Mouse (Mus musculus) hindbrain, embryonic 15.5 days (tissue): ENCODE data around the gene Cd247. TPM values are rescaled to one million over a fixed set of nuclear protein-coding genes. Genes with fewer than 3 reads are reported as not detected.

Experiments used
- ATAC-seq: fragments of 200-750 bp; cut with Nextera tagmentation; 2 replicates; pipeline ENCODE4 v1.8.0; 2017; ENCODE audit warnings: low read depth, moderate number of reproducible peaks, moderate TSS enrichment; ENCODE audit not compliant: low FRiP score
- H3K27ac ChIP-seq: fragments of 300-500 bp; sonication (generic); replicated peaks from 2 replicates; pipeline ENCODE4 v1.5.1; 2015; ENCODE audit warnings: mild to moderate bottlenecking, inconsistent platforms
- H3K27me3 ChIP-seq: fragments of 300-500 bp; sonication (generic); 2 replicates; pipeline ENCODE4 v1.6.1; 2015; ENCODE audit warnings: control low read depth, inconsistent platforms
- H3K36me3 ChIP-seq: fragments of 300-500 bp; sonication (generic); 2 replicates; pipeline ENCODE4 v1.6.1; 2015; ENCODE audit warnings: control low read depth, inconsistent platforms
- H3K4me1 ChIP-seq: fragments of 300-500 bp; sonication (generic); replicated peaks from 2 replicates; pipeline ENCODE4 v1.6.1; 2015; ENCODE audit warnings: control low read depth, inconsistent platforms
- H3K4me2 ChIP-seq: fragments of 300-500 bp; sonication (generic); 2 replicates; pipeline ENCODE4 v1.6.1; 2015; ENCODE audit warnings: moderate library complexity, mild to moderate bottlenecking, inconsistent platforms
- H3K4me3 ChIP-seq: fragments of 300-500 bp; sonication (generic); 2 replicates; pipeline ENCODE4 v1.5.1; 2015; ENCODE audit warnings: mild to moderate bottlenecking, inconsistent platforms
- H3K9ac ChIP-seq: fragments of 300-500 bp; sonication (generic); 2 replicates; pipeline ENCODE4 v1.6.1; 2015; ENCODE audit warnings: inconsistent platforms
- H3K9me3 ChIP-seq: fragments of 300-500 bp; sonication (generic); 2 replicates; pipeline ENCODE4 v1.6.1; 2016; ENCODE audit warnings: control low read depth, inconsistent platforms
- WGBS: fragments of 180-500 bp; shearing (Covaris S2); methylation state at CpG from one replicate; pipeline ENCODE4 v1.1.7; 2015; 5-methylcytosine and 5-hydroxymethylcytosine counted together
- polyA plus RNA-seq: library from polyadenylated mRNA; unstranded; fragments of >200 nt; fragmentation: Nextera tagmentation; extraction: Ambion mirVana; gene quantifications from 2 replicates; pipeline ENCODE4 v1.2.1, GENCODE M21; 2015

Gene Cd247
- polyA plus RNA-seq, 1 experiment from 2014 or later, result 0.51 TPM

- H3K36me3 ChIP-seq, result no peaks in the 10 kb centered on the region
- 72% methylated on average over 4 of the region's 4 CpGs for WGBS
Measured at GRCm38 (mm10) chr1:165848881-165849280, 60.4 kb downstream of the Cd247 start.

DNA sequence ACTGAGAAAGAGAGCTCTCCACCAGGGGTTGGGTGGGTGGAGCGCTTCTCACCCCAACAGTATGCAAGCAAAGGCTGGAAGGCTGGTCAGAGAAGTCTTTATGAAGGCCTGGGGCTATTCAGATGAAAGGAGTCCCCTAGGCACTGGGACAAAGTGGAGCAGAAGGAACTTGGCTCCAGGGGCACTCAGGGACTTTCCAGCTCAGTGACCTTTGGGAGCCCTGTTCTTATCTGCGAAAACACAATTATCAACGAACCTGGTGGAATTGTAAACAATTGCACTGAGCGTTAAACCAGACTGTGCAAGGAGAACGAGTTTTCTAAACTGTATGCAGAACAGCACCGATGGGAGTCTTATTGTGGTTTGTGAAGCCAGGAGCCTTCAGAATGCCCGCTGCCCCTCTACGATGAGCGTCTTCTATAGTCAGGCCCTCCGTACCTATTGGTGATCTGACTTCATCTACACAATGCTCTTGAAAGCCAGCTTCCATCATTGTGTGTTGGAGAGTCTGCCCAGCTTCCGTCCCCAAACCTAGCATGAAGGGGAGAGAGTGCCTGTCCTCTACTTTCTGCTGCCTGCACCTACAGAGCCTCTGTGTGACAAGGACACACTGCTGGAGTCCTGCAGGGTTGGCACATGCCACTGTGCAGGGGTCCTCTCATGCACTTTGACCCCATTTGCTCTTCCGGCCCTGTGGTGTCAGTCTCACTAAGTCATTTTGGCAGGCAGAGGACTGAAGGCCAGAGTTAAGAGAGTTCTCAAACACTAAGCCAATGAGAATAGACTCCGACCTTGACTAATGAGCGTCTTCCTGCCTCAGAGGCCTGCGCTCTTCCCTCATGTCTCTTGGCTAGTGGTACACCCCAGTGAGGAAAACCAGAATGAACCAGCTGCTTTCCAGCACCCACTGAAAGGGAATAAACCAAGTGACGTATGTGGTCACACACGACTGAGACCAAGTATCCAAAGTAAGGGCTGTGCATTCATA, 61.3 kb downstream of the Cd247 start:
- no peak overlapping the region for H3K27ac ChIP-seq
- no peak overlapping the region for H3K9ac ChIP-seq
- no peaks in the 10 kb centered on the region for H3K9me3 ChIP-seq
- H3K4me3 ChIP-seq, result no peak overlapping the region
- H3K4me1 ChIP-seq, result peaks cover 10% of the 10 kb centered on the region
- H3K4me2 ChIP-seq, result no peak overlapping the region
- H3K36me3 ChIP-seq, result no peaks in the 10 kb centered on the region
- no peak for ATAC-seq
- WGBS, result 86% methylated on average over 17 of the region's 17 CpGs
- H3K27me3 ChIP-seq, result peaks cover 14% of the 10 kb centered on the region; the same call in 1 of the 2 replicates

More at GRCm38 (mm10) chr1:165848881-165849280, 60.4 kb downstream of the Cd247 start:
- Histone ChIP-seq H3K4me2 (no peak overlapping the region), H3K27me3 (peaks cover 14% of the 10 kb centered on the region; the same call in 1 of the 2 replicates), H3K9ac (no peak overlapping the region), H3K9me3 (no peaks in the 10 kb centered on the region), H3K4me3 (no peak overlapping the region), H3K27ac (no peak overlapping the region), H3K4me1 (peaks cover 17% of the 10 kb centered on the region)
- no peak for ATAC-seq

GRCm38 (mm10) chr1:165852131-165852530, 63.6 kb downstream of the Cd247 start:
- Histone ChIP-seq H3K4me2 (no peak overlapping the region), H3K4me1 (no peaks in the 10 kb centered on the region), H3K9ac (no peak overlapping the region), H3K9me3 (no peaks in the 10 kb centered on the region), H3K27me3 (0 out of 2 replicates have a peak, but pooled peaks cover 3% of the 10 kb centered on the region), H3K36me3 (no peaks in the 10 kb centered on the region), H3K4me3 (no peak overlapping the region), H3K27ac (no peak overlapping the region)
- no peak for ATAC-seq
- WGBS, result 57% methylated on average over 5 of the region's 5 CpGs

DNA sequence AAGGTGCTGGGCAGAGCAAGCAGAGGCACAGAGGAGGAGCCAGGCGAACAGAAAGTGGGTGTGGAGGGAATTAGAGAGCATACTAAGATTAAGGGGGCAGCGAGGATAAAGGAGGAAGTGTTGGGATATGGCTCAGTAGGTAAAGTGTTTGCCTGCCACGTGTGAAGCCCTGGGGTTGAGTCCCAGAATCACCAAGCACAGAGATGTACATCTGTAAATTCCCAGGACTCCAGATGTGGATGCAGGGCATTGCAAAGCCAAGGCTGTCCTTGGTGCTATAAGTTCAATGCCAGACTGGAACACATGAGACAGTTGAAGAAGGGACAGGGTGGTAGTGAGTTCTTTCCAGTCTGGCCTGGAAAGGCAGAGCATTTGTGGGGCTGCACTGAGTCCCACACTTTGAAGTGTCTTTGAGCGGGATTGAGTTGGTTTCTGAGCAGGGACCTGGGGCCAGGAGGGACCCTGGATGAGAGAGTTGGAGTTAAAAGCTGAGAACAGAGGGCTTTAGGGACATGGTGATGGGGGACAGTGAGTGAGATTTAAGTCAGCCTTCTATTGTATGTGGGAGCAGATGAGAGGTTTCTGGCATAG, 64.7 kb downstream of the Cd247 start:
- 73% methylated on average over 4 of the region's 4 CpGs for WGBS

DNA sequence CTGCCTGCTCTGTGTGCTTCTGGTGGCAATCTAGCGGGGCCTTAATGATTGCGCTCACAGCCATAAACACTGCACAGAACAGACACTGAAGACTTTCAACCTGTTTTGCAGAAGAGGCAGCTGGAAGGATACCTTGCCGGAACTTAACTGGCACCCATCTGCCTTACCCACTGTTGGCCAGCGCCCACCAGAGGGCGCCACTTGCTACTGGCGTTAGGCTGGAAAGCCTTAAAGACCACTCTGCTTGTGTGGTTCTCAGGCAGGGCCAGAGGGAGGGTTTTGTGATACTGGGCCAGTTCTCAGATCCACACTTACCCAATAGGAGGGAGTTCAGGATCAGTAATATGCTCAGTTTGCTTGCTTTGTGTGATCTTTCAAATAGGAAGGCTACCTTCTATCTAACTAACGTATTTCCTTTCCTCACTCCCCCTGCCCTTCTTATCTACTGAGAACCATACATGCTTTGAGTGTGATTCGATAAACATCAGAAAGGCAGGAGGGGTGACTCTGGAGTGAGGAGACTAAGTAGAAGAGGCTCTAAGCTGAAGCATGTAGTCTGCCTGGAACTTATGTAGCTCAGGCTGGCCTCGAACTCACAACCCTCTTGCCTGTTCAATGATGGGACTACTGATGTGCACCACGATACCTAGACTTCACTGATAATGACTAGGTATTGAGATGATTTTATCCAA, 65.4 kb downstream of the Cd247 start:
- H3K9me3 ChIP-seq, result no peaks in the 10 kb centered on the region
- 0 out of 2 replicates have a peak, but pooled peaks cover 3% of the 10 kb centered on the region for H3K27me3 ChIP-seq
- H3K4me1 ChIP-seq, result no peaks in the 10 kb centered on the region
- no peak; the same call in 1 of the 2 replicates for ATAC-seq
- no peak overlapping the region for H3K9ac ChIP-seq
- no peak overlapping the region for H3K4me2 ChIP-seq
- no peak overlapping the region for H3K4me3 ChIP-seq
- H3K27ac ChIP-seq, result no peak overlapping the region
- whole genome bisulfite sequencing, result 63% methylated on average over 10 of the region's 10 CpGs
- no peaks in the 10 kb centered on the region for H3K36me3 ChIP-seq

More for the DNA sequence above, 64.7 kb downstream of the Cd247 start:
- Histone ChIP-seq H3K9ac (no peak overlapping the region), H3K4me1 (no peaks in the 10 kb centered on the region), H3K27me3 (0 out of 2 replicates have a peak, but pooled peaks cover 3% of the 10 kb centered on the region), H3K27ac (no peak overlapping the region), H3K36me3 (no peaks in the 10 kb centered on the region), H3K4me3 (no peak overlapping the region), H3K9me3 (no peaks in the 10 kb centered on the region), H3K4me2 (no peak overlapping the region)
- no peak; the same call in 1 of the 2 replicates for ATAC-seq

DNA sequence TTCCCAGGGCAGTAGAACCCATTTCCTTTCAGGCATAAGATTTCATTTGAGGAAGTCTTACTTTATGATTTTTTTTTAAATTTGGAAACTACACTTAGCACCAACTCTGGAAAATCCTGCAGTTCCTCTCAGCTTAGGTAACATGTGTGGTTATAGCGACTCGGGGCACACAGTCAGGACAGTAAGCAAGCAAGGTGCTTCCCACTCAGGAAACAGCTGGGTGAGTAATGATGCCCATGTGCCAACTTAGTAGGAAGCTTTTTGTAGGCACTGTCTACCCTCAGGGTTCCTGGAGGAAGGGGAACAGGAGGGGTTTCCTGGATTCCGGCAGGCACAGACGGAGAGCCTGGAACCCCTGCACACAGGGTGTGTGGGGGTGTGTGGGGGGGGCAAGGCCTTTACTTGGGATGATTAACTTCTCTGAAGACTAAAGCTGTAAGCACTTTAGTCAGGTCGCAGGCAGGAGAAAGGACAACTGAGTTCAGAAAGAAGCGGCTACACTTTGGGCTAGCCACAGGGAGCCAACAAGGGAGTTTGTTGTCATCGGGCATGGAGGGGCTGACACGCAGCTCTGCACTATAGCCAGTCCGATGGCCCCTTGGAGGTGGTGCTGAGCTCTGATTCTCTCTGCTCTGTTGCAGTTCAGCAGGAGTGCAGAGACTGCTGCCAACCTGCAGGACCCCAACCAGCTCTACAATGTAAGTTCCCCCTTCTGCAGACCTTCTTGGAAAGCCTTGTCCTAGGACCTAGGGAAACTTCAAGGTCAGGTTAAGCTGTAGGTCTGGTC, 67.5 kb downstream of the Cd247 start:
- Histone ChIP-seq H3K4me1 (no peaks in the 10 kb centered on the region), H3K4me2 (no peak overlapping the region), H3K9me3 (no peaks in the 10 kb centered on the region), H3K27me3 (no peaks in the 10 kb centered on the region), H3K36me3 (no peaks in the 10 kb centered on the region), H3K27ac (no peak overlapping the region), H3K9ac (no peak overlapping the region), H3K4me3 (no peak overlapping the region)
- ATAC-seq, result no peak
- WGBS, result 49% methylated on average over 9 of the region's 9 CpGs

GRCm38 (mm10) chr1:165857279-165857678, 68.8 kb downstream of the Cd247 start:
- H3K36me3 ChIP-seq, result no peaks in the 10 kb centered on the region
- no peak for ATAC-seq
- H3K4me2 ChIP-seq, result no peak overlapping the region
- no peaks in the 10 kb centered on the region for H3K4me1 ChIP-seq
- H3K4me3 ChIP-seq, result no peak overlapping the region
- WGBS, result 89% methylated on average over 11 of the region's 11 CpGs
- no peak overlapping the region for H3K9ac ChIP-seq
- no peak overlapping the region for H3K27ac ChIP-seq
- H3K27me3 ChIP-seq, result no peaks in the 10 kb centered on the region
- no peaks in the 10 kb centered on the region for H3K9me3 ChIP-seq

DNA sequence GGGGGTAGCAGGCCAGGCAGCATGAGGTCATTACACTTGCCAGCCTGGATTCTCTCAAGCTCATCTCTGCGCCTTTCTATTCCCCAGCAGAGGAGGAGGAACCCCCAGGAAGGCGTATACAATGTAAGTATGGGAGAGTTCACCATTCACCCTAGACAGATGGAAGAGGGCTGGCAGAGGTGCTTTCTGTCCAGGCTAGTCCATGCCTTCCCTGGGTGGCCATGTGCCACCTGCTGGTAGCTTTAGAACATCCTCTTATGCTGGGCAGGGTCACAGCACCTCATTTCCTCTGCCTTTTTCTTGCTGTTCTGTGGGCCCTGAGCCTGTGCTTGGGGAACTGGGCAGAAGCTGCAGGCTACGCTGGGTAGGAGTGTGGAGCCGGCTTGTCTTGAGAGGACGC, 69.9 kb downstream of the Cd247 start:
- ATAC-seq, result peak; percentile 21; the same call in 1 of the 2 replicates
- no peak overlapping the region for H3K4me2 ChIP-seq
- H3K36me3 ChIP-seq, result no peaks in the 10 kb centered on the region
- WGBS, result 88% methylated on average over 5 of the region's 5 CpGs
- no peak overlapping the region for H3K27ac ChIP-seq
- no peak overlapping the region for H3K9ac ChIP-seq
- H3K27me3 ChIP-seq, result no peaks in the 10 kb centered on the region
- H3K4me3 ChIP-seq, result no peak overlapping the region
- no peaks in the 10 kb centered on the region for H3K9me3 ChIP-seq
- H3K4me1 ChIP-seq, result no peaks in the 10 kb centered on the region

GRCm38 (mm10) chr1:165860373-165861234, 72.1 kb downstream of the Cd247 start:
- Histone ChIP-seq H3K4me1 (0 out of 2 replicates have a peak, but pooled peaks cover 4% of the 10 kb centered on the region), H3K27me3 (no peaks in the 10 kb centered on the region), H3K9ac (no peak overlapping the region), H3K9me3 (no peaks in the 10 kb centered on the region), H3K4me3 (no peak overlapping the region), H3K27ac (no peak overlapping the region), H3K4me2 (no peak overlapping the region), H3K36me3 (no peaks in the 10 kb centered on the region)
- no peak for ATAC-seq
- WGBS, result 77% methylated on average over 9 of the region's 9 CpGs

- ATAC-seq, result no peak
- H3K36me3 ChIP-seq, result no peaks in the 10 kb centered on the region
- no peak overlapping the region for H3K4me2 ChIP-seq
- no peaks in the 10 kb centered on the region for H3K9me3 ChIP-seq
- H3K27me3 ChIP-seq, result no peaks in the 10 kb centered on the region
- H3K4me3 ChIP-seq, result no peak overlapping the region
- WGBS, result 66% methylated on average over 3 of the region's 3 CpGs
- no peak overlapping the region for H3K27ac ChIP-seq
- 0 out of 2 replicates have a peak, but pooled peaks cover 4% of the 10 kb centered on the region for H3K4me1 ChIP-seq
- no peak overlapping the region for H3K9ac ChIP-seq
Measured at GRCm38 (mm10) chr1:165861235-165861609, 72.7 kb downstream of the Cd247 start.
